Mouse (Mus musculus) right cerebral cortex, adult 18-20 months (tissue): ENCODE measurements around the gene Teddm2.
A peak's percentile ranks its signal among the peaks of the same experiment; 100 is the strongest.

Experiments
- DNase-seq: peaks from one replicate; pipeline ENCODE4 v3.0.0; 2022; ENCODE audit warnings: mixed read lengths

Teddm2 gene

DNA sequence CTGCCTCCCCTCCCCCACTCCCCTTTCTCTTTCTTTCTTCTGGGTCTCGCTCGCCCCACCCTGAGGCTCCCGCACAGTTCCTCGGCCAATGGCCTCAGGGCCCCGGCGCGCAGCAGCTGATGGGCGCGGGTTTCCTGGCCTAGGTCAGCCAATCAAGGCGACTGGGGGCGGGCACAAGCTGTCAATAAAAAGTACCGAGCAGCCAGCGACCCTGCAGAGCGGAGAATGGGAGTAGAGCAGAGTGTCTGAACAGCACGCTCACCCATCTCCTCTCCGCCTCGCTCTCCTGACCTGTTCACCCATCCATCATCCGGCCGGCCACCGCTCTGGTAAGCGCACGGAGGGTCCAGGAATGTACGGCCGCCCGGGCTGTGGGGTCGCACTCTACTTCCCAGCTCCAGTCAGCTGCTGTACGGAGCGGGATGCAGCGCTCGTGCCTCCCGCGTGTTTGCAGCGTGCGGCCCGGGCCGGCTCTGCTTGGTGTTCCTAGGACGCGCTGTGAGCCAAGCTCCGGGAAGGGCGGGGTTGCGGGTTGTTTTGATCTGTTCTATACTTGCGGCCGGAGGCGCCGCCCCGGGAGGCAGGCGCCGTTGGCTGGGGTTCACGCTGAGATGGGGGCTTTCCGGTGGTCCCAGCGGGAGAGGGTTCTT is at the start of gene Teddm2, which contains the start of gene Glul:
TSS of gene Teddm2 (minus strand) at position 498 of the 650 bp plus-strand sequence.
TSS of gene Glul (plus strand) at position 214 of the 650 bp plus-strand sequence.
- DNase-seq: peak; percentile 96

DNA sequence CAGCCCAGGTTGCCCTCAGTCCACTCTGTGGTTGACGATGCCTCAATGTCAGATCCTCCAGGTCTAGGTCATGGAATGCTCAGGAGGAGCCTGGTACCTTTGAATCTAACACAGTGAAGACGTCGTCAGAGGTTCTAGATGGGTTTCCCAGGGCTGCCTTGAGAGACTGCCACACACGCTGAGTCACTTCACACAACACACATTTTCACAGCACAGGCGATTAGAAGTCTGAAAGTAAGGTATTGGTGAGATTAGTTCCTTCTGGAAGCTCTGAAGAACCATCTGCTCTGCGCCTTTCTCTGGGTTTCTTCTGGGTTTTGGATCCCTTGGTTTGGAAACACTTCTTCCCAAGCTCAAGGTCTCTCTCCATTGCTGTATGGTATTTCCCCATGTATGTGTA is 47.8 kb upstream of the Teddm2 start:
- peak; percentile 30 for DNase-seq

DNA sequence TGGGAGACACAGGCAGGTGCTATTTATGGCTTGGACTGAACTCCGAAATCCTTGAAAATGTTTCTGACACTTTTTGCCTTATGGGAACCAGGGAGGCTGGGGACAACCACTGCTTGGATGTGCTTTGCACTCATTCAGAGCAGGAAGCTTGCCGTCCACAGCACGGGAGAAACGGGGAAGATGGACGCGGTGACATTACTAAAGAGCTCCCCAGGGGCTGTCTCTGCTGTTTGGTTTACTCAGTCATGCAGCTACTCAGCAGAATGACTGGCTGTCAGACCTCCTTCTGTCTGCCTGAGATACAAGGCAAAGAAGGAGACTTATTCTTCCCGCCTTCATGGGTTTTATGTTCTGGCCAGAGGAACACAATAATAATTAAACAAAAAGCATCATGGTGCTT is 46.9 kb upstream of the Teddm2 start:
- no peak for DNase-seq

DNA sequence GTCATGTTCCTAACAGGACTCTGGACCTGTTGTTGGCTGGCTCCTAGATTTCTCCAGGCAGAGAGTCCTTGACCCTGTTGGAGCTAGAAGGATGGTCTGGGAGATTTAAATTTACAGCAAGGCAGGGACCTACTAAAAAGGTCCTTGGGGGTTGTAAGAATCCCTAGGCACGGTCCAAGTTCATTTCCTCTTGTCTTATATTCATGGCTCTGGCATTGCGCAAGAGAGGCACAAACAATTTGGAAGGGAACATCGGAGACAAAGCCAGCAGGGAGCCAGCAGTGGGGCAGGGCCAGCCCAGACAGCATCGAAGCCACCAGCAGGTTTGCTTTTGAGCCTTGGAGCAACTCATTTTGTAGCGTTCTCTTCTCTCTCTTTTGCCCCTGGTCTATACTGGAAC is 45.2 kb upstream of the Teddm2 start:
- DNase-seq: no peak

DNA sequence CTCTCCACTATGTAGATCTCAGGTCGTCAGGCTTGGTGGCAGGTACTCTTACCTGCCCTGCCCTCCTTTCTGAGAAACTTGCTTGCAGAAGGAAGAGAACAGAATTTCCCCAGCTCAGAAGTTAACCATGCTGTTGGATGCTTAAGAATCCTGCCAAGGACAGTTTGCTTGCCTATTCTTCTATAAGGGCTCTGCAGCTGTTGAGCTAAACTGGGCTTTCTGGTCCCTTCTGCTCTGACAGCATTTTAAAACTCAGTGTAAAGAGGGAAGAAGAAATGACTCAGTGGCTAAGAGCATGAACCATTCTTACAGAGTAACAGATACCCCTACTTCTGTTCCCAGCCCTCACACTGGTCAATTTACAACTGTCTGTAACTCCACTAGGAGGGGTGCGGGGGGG is 41.0 kb upstream of the Teddm2 start:
- peak; percentile 60 for DNase-seq

DNA sequence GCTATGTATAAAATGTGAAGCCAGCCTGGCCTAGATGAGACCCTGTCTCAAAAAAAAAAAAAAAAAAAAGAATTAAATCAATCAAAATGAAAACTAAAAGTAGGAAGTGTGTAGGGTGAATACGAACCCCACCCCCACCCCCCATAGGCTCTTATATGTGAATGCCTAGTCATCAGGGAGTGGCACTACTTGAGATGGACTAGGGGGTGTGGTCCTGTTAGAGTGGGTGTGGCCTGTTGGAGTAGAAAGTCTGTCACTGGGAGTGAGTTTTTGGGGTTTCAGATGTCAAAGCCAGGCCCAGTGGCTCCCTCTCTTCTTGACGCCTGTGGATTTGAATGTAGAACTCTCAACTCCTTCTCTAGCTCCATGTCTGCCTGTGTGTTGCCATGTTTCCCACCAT is 37.0 kb upstream of the Teddm2 start:
- no peak for DNase-seq

DNA sequence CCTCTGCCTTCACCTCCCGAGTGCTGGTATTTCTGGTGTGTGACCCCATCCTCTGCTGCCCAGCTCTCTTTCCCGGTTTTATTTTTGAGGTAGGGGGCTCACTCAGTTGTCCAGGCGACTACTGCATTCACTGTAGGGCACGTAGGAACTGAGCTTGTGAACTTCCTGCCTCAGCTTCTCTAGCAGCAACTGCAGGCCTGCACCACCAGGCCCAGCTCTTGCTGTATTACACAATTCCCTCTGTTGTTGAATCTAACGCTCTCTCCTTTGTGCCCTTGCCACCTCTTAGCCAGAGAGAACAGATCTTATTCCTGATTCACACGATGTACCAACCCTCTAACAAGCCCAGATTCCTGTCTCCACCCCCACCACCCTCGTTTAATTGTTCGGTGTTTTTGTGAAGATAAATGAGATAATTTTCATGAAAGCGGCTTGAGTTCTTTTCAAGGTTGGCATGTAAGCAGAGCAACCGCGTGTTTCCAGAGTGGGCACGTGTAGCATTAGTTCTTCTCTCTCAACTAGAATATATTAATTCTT is 35.9 kb upstream of the Teddm2 start:
- peak; percentile 21 for DNase-seq

DNA sequence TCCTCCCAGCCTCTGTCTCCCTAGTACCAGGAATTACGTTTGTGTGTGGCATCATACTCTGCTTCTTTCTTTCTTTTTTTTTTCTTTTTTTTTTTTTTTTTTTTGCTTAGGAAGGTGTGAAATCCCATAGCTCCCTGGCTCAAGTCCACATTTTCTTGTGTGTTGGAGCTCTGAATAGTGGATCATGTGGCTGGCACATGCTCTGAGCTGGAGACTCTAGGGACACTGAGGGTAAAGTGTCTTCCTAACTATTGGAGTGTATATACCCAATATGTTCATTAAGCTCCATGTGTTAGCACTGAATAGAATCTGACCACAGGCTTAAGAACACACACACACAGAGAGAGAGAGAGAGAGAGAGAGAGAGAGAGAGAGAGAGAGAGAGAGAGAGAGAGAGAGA is 33.7 kb upstream of the Teddm2 start:
- DNase-seq: no peak

DNA sequence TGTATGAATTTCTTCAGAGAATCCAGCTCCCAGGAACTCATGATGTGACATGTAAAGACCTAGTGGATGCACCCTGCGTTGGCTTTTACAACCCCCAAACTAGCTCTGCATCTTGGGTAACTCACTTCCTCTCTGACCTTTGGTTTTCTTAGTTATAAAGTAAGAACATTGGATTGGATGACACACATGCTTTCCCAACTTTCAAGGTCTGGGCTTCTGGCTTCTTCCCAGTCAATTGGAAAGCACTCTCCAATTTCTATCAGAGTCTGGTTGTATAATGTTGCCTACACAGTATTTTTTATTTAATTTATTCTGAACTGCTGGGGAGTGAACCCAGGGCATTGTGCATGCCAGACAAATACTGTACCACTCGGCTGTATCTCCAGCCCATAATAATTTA is 30.4 kb upstream of the Teddm2 start:
- no peak for DNase-seq

DNA sequence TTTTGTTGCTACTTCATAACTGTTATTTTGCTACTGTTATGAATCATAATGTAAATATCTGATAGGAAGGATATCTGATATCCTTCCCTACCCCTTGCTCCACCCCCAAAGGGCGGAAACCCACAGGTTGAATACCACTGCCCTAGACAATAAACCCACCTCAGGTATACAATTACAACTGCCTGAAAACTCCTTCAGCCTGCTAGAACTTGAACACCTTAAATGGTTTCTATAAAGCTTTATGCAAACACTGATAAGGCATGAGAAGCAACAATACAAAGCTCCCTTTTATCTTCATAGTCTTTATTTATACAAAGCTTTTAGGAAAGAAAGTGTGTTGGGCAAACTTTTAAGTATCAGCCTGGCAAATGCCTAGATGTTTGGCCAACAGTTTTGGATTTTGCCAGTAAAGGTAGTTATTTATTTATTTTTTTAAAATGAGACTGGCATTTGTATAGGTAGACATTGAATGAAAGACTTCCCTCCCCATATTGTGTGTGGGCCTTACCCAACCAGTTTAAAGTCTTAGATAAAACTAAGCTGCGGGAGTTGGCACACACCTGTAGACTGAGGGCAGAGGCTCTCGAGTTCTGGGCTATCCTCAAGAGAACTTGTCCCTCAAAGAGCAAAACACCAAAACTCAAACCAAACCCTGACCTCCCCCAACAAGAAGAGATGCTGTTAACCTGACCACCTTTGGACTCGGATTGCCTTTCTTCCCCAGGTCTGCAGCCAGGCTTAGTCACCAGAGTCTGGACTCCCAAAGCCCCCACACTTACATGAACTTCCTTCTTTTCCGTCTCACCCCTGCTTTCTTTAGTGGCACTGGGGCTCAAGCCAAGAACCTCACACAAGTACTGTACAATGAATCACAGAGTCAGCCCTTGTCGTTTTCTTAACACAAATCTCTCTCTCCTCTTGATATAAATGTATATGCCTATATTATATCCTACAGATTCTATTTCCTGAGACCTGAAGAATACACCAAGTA is 24.7 kb upstream of the Teddm2 start:
- no peak for DNase-seq

DNA sequence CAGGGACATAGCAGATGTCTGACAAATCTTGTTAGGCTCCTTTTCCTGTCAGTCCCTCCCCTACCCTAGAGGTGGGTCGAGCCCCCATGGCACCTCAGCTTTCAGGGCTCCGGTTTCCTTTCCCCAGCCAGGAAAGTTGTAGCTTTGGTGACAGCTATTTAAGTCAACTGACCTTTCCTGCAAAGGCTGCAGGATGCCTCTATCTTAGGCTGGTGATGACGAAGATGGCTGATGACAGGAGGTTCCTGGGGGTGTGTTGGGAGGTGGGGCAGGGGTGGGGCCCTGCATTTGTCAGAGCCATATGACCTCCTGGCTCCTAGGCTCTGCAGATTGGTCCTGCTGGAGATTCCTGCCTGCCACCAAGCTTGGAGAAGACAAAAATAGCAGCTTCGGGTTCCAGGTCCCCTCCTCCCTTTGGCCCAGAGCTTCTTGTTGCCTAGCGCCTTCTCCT is 22.6 kb upstream of the Teddm2 start:
- no peak for DNase-seq

DNA sequence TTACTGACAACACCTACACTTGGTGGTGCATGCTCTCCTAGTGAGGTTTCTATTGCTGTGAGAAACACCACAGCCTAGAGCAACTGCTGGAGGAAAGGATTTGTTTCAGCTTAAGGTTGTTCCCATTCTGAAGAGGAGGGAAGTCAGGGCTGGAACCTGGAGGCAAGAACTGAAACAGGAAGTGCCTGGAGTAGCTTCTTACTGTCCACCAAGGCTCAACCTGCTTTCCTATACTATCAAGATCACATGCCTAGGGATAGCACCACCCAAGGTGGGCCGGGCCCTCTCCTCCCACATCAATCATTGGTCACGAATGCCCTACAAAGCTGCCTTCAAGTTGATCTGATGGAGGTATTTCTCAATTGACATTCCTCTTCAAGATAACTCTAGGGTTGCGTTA is 21.6 kb upstream of the Teddm2 start:
- DNase-seq: no peak

DNA sequence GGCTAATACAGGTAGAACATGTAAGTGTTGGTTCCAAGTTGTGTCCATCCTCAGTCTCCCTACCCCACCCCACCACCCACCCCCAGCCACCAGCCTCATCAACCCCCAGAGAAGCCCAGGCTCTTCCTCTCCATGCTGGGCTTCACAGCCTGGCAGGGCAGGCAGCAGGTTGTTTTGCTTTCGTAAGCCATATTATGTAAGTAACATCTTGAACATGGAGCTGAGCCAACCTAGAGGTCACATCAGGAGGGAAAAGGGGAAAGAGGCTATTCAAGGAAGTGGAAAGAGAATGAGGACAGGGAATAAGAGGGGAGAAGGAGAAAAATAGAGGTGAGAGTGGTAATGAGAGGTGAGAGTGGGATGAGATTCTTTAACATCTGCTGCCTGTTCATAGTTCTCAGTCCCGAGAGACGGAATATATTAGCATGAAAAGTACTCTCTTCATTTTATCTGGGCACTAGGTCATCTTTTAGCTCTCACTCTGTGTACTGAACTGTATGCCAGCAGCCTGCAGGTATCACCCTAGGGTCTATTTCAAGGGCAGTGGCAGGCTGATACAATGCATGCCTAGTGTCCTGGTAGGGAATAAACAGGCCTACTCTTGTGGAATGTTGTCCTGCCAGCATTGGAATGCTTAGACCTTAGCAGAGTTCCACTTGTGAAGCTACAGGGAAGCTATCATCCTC is 18.6 kb upstream of the Teddm2 start:
- DNase-seq: no peak

DNA sequence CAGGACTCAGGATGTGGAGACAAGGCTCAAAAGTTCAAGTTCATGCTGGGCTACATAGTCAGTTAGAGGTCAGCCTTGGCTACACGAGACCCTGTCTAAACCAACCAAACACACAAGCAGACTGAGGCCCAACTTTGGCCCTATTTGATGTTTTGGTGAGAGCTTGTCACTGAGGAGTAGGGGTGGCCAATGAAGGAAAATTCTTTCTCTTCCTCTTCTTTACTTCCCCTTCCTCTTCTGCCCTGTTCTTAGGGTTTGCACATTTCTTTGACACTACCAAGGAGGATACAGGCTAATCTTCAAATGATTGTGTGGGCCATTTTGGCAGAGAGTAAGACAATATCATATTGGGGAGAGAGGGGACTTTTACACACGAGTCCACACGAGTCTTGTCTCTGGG is 13.8 kb upstream of the Teddm2 start:
- no peak for DNase-seq

DNA sequence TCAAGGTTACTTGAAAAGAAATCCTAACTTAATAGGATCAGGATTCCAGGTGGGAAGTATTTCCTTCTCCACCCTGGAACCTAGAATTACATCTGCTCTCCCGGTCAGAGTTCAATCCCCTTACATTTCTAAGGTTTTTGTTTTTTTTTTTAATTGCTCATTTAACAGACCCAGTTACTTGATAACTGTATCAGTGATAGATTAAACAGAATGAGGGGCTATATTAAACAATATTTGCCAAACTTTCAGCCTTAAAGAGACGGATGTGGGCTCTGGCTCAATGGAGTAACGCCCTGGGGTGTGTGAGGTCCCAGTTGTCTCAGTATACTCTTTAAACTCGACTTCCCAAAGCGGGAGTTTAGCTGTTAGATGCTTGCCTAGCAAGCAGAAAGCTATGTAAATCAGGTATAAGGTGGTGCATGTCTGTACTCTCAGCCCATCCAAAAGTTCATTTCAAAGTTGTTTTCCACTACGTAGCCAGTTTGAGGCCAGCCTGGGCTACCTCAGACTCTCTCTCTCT is 11.3 kb upstream of the Teddm2 start:
- DNase-seq: no peak

DNA sequence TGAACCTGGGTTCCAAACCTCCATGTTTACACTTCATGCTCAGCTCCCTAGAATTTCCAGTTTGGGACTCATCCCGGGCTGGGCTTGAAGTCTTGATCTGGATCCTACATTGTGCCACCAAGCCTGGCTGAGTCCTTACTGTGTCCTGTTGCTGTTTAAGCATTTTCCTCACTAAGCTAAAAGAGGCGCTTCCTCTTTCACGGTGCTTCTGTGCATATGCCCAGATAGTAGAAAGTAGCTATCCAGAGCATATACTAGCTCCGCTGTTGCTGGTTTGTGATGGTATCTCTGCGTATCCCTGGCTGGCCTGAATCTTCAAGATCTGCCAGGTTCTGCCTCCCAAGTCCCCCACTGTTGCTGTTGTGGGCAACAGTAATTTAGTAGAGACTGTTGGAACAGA is 10.4 kb upstream of the Teddm2 start:
- no peak for DNase-seq

DNA sequence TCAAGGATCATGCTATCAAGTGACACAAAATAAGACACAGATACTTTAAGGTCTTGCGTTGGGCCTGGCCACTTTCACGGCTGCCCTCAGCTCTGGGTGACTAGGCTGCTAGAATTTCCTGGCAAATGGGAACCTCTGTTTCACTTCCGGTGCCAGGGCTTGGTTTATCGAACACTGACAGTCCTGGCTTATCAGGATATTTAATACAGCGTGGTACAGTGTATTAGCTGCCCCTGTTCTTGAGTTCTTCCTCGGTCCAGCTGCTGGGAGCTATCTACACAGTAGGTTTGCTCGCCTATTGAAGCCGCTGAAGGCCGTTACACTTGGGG is 9.9 kb upstream of the Teddm2 start:
- DNase-seq: no peak

DNA sequence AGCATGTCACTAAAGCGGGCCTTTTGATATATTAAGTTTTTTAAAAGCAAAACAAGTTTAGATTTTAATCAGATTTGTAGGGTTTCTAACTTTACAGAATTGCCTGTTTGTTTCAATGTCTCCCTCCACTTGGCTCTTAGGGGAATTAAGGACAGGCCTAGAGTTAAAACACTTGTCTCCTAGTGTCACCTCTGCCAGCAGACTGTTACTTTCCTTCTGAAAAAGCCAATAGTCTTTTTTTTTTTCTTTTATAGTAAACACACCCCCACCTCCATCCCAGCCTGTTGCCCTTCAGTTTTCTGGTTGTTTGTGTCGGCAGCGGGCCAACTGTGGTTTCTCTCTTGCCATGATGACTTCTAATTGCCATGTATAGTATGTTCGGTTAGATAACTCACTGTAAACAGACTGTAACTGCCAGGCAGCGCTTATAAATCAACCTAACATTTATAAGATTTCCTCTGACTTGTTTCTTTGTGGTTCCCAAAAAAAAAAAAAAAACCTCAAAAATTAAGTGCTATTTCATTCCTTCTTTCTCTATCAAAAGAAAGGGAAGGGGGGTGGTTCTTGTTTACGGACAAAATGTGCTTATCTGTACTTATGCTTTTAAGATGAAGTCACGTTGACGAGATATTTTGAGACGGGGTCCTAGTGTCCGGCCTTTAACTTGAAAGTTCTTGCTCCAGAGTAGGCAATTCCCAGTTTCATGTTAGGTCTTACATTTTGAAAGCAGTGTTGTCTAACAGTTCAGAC is 9.4 kb upstream of the Teddm2 start:
- DNase-seq: no peak

DNA sequence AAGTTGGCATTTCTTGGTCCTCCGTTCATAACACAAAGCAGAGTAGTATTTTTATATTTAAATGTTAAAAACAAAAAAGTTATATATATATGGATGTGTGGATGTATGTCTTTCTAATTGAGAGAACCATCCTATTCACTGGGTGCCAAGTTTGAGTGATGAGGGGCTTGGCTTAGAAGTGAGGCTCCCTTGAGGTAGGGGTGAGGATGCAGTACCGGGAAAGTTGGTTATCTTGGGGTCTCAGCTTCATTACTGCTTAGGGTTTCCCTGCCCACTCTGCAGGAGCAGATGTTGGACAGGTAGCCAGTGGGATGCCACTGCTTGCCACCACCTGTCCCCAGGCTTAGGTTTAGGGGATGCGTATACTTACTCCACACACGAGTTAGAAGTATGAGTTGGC is 8.7 kb upstream of the Teddm2 start:
- no peak for DNase-seq

DNA sequence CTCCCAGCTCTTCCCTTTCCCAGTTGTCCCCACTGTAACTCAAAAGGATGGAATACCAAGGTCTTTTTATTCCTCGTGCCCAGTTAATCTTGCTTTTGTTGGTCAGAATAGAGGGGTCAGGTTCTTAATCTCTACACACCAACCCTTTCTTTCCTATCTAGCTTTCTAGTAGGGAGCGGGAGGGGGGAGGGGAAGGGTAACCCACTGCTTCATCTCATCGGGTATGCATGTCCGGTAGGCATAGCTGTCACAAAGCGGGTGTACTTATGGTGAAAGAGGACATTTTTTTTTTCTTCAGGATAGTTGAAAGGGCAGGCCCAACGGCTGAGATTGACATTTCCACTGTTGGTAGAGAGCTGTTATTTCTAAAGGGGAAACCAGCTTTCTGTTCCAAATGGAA is 8.2 kb upstream of the Teddm2 start:
- no peak for DNase-seq

DNA sequence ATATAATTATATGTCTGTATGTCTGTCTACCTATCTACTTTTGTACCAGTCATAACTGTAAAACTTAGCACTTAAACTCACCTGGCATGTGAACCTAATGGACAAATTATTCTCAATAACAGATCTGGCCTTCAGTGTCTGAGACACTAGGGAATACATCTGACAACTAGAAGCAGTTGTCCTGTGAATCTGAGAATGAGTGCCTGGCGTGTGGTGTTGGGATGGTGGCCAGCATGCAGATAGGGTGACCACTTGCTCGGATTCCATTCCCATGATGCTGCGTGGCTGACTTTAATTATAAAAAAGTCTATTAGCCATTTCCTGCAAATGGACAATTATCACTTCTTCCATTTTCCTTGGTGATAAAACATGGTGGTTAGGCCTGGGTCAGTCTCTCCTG is 5.9 kb upstream of the Teddm2 start:
- DNase-seq: no peak

DNA sequence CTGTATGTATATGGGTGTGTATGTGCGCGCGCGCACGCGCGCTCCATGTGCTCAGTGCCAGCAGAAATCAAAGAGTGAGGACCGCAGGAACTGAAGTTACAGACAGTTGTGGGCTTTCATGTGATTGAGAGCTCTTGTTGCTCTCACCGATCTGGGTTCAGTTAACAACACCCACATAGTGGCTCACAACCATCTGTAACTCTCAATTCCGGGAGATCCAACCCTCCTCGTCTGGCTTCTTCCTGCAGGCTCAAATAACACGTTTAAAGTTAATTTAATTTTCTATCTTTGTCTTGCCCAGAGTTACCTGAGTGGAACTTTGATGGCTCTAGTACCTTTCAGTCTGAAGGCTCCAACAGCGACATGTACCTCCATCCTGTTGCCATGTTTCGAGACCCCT is 4.2 kb upstream of the Teddm2 start:
- no peak for DNase-seq
